Mouse (Mus musculus) liver, embryonic 16.5 days (tissue): ENCODE measurements around the gene Cpsf2. TPM values are rescaled to one million over a fixed set of nuclear protein-coding genes. Genes with fewer than 3 reads are reported as not detected.
"Not testable (repeated sequence)": the region's sequence is repeated elsewhere in the genome, so short reads cannot be mapped to it uniquely, and the experiment has no call there.

ENCODE experiments used
- ATAC-seq: fragments of 200-750 bp; cut with Nextera tagmentation; 2 replicates; pipeline ENCODE4 v1.8.0; 2017; ENCODE audit warnings: low read depth, mild to moderate bottlenecking, moderate number of reproducible peaks, moderate library complexity
- H3K27ac ChIP-seq: fragments of 300-500 bp; sonication (generic); 2 replicates; pipeline ENCODE4 v1.5.1; 2014; ENCODE audit warnings: mild to moderate bottlenecking, low read length
- H3K27me3 ChIP-seq: fragments of 300-500 bp; sonication (generic); 2 replicates; pipeline ENCODE4 v1.6.1; 2014; ENCODE audit warnings: low read depth, low read length, mixed read lengths; ENCODE audit not compliant: control insufficient read depth, insufficient read depth
- H3K36me3 ChIP-seq: fragments of 300-500 bp; sonication (generic); 2 replicates; pipeline ENCODE4 v1.6.1; 2014; ENCODE audit warnings: mild to moderate bottlenecking; ENCODE audit not compliant: control insufficient read depth, insufficient read depth
- H3K4me1 ChIP-seq: fragments of 300-500 bp; sonication (generic); 2 replicates; pipeline ENCODE4 v1.6.1; 2014; ENCODE audit warnings: low read depth, low read length, mixed read lengths; ENCODE audit not compliant: control insufficient read depth
- H3K4me2 ChIP-seq: fragments of 300-500 bp; sonication (generic); 2 replicates; pipeline ENCODE4 v1.6.1; 2014; ENCODE audit warnings: low read depth, low read length, mixed read lengths
- H3K4me3 ChIP-seq: fragments of 300-500 bp; sonication (generic); 2 replicates; pipeline ENCODE4 v1.5.1; 2014; ENCODE audit warnings: low read depth, mild to moderate bottlenecking, low read length
- H3K9ac ChIP-seq: fragments of 300-500 bp; sonication (generic); 2 replicates; pipeline ENCODE4 v1.6.1; 2014; ENCODE audit warnings: low read depth, low read length
- H3K9me3 ChIP-seq: fragments of 300-500 bp; sonication (generic); replicated peaks from 2 replicates; pipeline ENCODE4 v1.6.1; 2016; ENCODE audit warnings: low read length; ENCODE audit not compliant: control insufficient read depth
- WGBS: fragments of 180-500 bp; shearing (Covaris S2); extraction: QIAGEN DNeasy Blood & Tissue Kit; methylation state at CpG from one replicate; pipeline ENCODE4 v1.1.7; 2014; ENCODE audit not compliant: insufficient replicate concordance; 5-methylcytosine and 5-hydroxymethylcytosine counted together
- polyA plus RNA-seq: library from polyadenylated mRNA; unstranded; fragments of >200 nt; fragmentation: Nextera tagmentation; extraction: Ambion mirVana; gene quantifications from 2 replicates; pipeline ENCODE4 v1.2.1, GENCODE M21; 2015

The Cpsf2 gene
- polyA plus RNA-seq, 1 experiment from 2014 or later = 13.6 TPM

DNA sequence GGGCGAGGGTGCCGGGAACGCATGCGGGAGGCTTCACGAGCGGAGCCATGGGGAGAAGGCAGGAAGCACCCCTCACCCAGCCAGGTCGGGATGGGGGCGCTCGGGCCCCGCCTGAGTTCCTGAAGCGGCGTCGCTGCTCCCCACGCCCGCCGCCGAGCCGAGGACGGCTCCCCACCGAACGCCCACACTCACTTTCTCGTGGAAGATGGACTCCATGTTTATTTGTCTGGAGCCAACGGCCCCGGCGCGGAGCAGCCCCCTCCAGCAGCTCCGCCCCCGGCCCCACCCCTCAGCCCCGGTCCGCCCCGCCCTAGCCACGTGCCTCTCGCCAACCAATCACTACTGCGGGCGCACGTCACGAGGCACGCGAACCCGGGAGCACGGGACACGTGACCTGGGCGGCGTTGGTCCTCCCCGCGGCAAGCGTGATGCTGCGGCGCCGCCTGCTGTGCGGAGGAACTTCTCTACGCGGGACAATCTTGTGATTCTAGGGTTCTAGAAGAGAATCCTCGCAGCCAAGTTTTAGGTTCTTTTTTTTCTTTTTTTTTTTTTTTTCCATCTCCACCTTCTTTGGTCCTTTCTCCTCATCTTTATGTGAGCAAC is 17.7 kb upstream of the Cpsf2 start, which contains the start of gene Atxn3:
TSS of gene Atxn3 (minus strand) at position 305 of the 603 bp plus-strand sequence.
- H3K9ac ChIP-seq = peak within 1 kb of the TSS; percentile 94
- H3K27me3 ChIP-seq = no peaks in the 10 kb centered on the region
- H3K9me3 ChIP-seq = no peaks in the 10 kb centered on the region
- H3K4me3 ChIP-seq = peak within 1 kb of the TSS; percentile 93
- peak within 1 kb of the TSS; percentile 83 for H3K27ac ChIP-seq
- H3K36me3 ChIP-seq = no peaks in the 10 kb centered on the region
- H3K4me2 ChIP-seq = peak within 1 kb of the TSS; percentile 59
- WGBS = under 1% methylated on average over 54 of the region's 54 CpGs
- peak; percentile 99 for ATAC-seq
- peaks cover 17% of the 10 kb centered on the region for H3K4me1 ChIP-seq

GRCm38 (mm10) chr12:101958556-101958955 is 17.2 kb upstream of the Cpsf2 start:
- H3K9ac ChIP-seq = peak overlapping the region; percentile 21; the same call in 1 of the 2 replicates
- no peaks in the 10 kb centered on the region for H3K9me3 ChIP-seq
- peak overlapping the region; percentile 93 for H3K4me3 ChIP-seq
- peak overlapping the region; percentile 59 for H3K4me2 ChIP-seq
- peak overlapping the region; percentile 29; the same call in 1 of the 2 replicates for H3K27ac ChIP-seq
- no peaks in the 10 kb centered on the region for H3K27me3 ChIP-seq
- 17% methylated on average over 9 of the region's 9 CpGs for WGBS
- no peaks in the 10 kb centered on the region for H3K36me3 ChIP-seq
- no peak for ATAC-seq
- peaks cover 17% of the 10 kb centered on the region for H3K4me1 ChIP-seq

- Histone ChIP-seq H3K4me2 (peak overlapping the region; percentile 59), H3K4me3 (peak overlapping the region; percentile 93), H3K4me1 (peaks cover 17% of the 10 kb centered on the region), H3K27ac (peak overlapping the region; percentile 29; the same call in 1 of the 2 replicates)
- not testable (repeated sequence) for H3K27me3 ChIP-seq, H3K9ac ChIP-seq, ATAC-seq, H3K36me3 ChIP-seq, H3K9me3 ChIP-seq
- WGBS = 67% methylated on average over 5 of the region's 5 CpGs
Measured at GRCm38 (mm10) chr12:101958960-101959780, 16.6 kb upstream of the Cpsf2 start.

DNA sequence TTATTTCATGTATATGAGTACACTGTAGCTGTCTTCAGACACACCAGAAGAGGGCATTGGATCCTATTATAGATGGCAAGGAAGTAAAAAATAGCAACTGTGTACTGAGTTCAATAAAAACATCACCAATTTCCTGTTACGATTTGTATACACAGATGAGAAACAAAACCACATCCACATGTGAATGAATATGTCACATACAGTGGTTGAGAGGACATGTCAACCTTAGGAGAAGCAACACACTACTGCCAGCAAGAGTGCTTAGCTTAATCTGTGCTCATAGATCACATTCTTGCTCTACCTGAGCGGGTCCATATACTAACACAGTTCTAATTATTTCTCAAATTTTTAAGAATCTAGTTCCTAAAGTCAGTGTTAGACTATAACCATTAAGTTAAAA is 4.5 kb upstream of the Cpsf2 start:
- WGBS = 74% methylated on average over 2 of the region's 2 CpGs
- Histone ChIP-seq H3K4me2 (no peak overlapping the region), H3K9me3 (no peaks in the 10 kb centered on the region), H3K4me3 (no peak overlapping the region), H3K27me3 (no peaks in the 10 kb centered on the region), H3K4me1 (peaks cover 10% of the 10 kb centered on the region), H3K36me3 (peaks cover 17% of the 10 kb centered on the region), H3K27ac (no peak overlapping the region), H3K9ac (no peak overlapping the region)
- no peak for ATAC-seq

DNA sequence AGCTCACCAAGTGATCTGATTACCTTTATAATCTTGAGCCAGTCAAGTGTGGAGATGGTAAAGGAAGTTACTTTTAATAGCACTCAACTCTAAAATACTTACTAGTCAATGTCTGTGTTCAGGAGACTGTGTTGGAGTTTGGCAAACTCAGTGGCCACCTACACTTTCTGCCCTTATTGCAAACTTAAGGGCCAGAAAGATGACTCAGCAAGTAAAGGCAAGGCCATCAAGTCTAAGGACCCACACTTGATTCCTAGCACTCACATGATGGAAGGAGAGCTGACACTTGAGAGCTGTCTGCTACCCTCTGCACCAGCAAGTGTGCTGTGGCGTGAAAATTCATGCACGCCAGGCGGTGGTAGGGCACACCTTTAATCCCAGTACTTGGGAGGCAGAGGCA is 3.6 kb upstream of the Cpsf2 start:
- Histone ChIP-seq H3K9ac (no peak overlapping the region), H3K27ac (no peak overlapping the region), H3K9me3 (no peaks in the 10 kb centered on the region), H3K27me3 (no peaks in the 10 kb centered on the region), H3K4me3 (no peak overlapping the region), H3K4me2 (no peak overlapping the region), H3K4me1 (peaks cover 17% of the 10 kb centered on the region), H3K36me3 (peaks cover 14% of the 10 kb centered on the region)
- 86% methylated on average over 3 of the region's 3 CpGs for WGBS
- no peak for ATAC-seq

- peak overlapping the region; percentile 89 for H3K9ac ChIP-seq
- H3K36me3 ChIP-seq = peaks cover 1% of the 10 kb centered on the region
- WGBS = 4% methylated on average over 1 of the region's 1 CpGs
- peak overlapping the region; percentile 97 for H3K4me3 ChIP-seq
- H3K4me2 ChIP-seq = peak overlapping the region; percentile 88
- ATAC-seq = no peak
- H3K27me3 ChIP-seq = no peaks in the 10 kb centered on the region
- H3K9me3 ChIP-seq = no peaks in the 10 kb centered on the region
- no peak overlapping the region; the same call in 1 of the 2 replicates for H3K27ac ChIP-seq
- H3K4me1 ChIP-seq = peaks cover 34% of the 10 kb centered on the region
Measured at GRCm38 (mm10) chr12:101974571-101974970, 1.2 kb upstream of the Cpsf2 start.

DNA sequence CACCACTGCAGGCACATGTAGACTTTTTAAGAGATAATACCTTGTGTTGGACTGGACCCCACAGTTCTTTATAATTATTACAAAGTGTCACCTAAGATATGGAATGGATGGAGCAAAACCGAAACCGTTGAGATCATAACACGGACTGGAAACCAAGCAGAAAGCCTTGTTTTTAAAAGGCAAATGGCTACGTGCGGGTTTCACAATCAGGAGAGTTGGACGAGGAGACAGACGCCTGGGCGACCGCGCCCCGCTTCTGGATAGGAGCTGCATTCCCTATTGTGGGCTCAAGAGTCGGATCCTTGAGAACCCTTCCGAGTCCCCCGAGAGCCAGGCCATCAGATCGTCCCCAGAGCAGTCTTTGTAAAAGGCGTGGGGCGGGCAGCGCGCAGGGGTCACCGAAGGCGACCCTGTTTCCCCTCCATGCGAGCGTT is 604 bp upstream of the Cpsf2 start:
- Histone ChIP-seq H3K4me2 (peak overlapping the region; percentile 88), H3K9me3 (no peaks in the 10 kb centered on the region), H3K27me3 (no peaks in the 10 kb centered on the region), H3K27ac (peak overlapping the region; percentile 92), H3K4me3 (peak overlapping the region; percentile 97), H3K36me3 (no peaks in the 10 kb centered on the region; the same call in 1 of the 2 replicates), H3K9ac (peak overlapping the region; percentile 89), H3K4me1 (peaks cover 39% of the 10 kb centered on the region)
- WGBS = under 1% methylated on average over 23 of the region's 23 CpGs
- peak; percentile 33 for ATAC-seq

DNA sequence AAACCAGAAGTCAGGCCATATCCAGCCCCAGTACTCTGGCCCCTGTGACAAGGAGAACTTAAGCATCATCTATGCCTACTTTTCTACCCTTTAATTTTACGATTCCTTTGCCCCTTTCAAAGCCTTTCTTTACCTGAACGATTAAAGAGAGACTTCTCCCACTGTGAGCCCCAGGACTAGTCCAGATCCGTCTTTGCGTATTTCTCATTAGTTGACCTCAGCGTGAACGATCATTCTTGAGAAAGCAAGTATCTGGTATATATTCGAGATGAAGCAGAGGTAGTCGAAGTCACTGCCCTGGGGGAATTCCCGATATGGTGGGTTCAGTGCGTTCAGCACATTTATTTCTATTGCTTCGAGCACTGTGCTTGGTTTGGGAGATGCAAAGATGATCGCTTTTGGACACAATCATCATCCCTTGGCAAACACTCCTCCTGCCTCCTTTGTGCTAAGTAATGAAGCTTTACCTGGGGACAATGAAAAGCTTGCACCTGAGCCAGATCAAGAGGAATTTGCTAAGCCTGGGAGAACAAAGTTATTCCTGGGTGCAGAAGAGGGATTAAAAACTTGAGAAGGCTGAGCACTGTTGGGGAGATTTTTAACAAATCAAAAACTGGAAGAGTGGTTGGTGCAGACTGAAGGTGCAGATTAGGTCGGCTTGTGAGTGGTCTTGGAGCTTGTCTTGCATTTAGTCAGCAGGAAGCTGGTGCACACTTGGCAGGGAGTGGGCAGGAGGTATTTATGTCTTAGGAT is 1.0 kb downstream of the Cpsf2 start:
- Histone ChIP-seq H3K9me3 (no peaks in the 10 kb centered on the region), H3K4me2 (peak overlapping the region; percentile 88), H3K36me3 (peaks cover under 1% of the 10 kb centered on the region; the same call in 1 of the 2 replicates), H3K9ac (peak overlapping the region; percentile 89), H3K4me3 (peak overlapping the region; percentile 97), H3K4me1 (peaks cover 45% of the 10 kb centered on the region), H3K27me3 (no peaks in the 10 kb centered on the region), H3K27ac (peak overlapping the region; percentile 92)
- 11% methylated on average over 13 of the region's 13 CpGs for WGBS
- no peak for ATAC-seq
